Mouse (Mus musculus) CH12.LX (cell line): Measurements from ENCODE around the gene Snx9. TPM values are rescaled to one million over a fixed set of nuclear protein-coding genes. Genes with fewer than 3 reads are reported as not detected.

Experiments used
- DNase-seq: peaks from one replicate; pipeline ENCODE4 v3.0.0-alpha.2; 2013; ENCODE audit errors: extremely low read depth
- H3K27ac ChIP-seq: 2 replicates; pipeline ENCODE4 v1.5.1; 2012; ENCODE audit warnings: low read depth, mild to moderate bottlenecking, control low read depth, moderate library complexity; ENCODE audit not compliant: insufficient read depth
- H3K27me3 ChIP-seq: replicated peaks from 2 replicates; pipeline ENCODE3; 2012; ENCODE audit warnings: inconsistent platforms
- H3K36me3 ChIP-seq, 2 experiments: replicated peaks in 1 of 2; 2 replicates each; pipeline versions ENCODE3 to v1.6.1; 2012; ENCODE audit warnings: inconsistent platforms in 1 of 2, low read length in 1 of 2, mild to moderate bottlenecking in 1 of 2, mixed read lengths in 1 of 2, moderate library complexity in 1 of 2; ENCODE audit not compliant: control insufficient read depth in 1 of 2, insufficient read depth in 1 of 2
- H3K4me1 ChIP-seq, 2 experiments: 2 replicates each; pipeline ENCODE4 v1.6.1; 2012; ENCODE audit warnings: inconsistent platforms in 1 of 2, moderate library complexity in 1 of 2; ENCODE audit not compliant: insufficient read depth in 2 of 2, control insufficient read depth in 1 of 2
- H3K4me2 ChIP-seq: 2 replicates; pipeline ENCODE4 v1.6.1; 2012; ENCODE audit warnings: low read depth, mild to moderate bottlenecking, control low read depth; ENCODE audit not compliant: poor library complexity, insufficient read depth, severe bottlenecking
- H3K4me3 ChIP-seq, 3 experiments: fragments of 150-350 bp in 1 of 3; sonication (generic) in 1 of 3; replicated peaks in 1 of 3; 2 replicates each; pipeline versions ENCODE3 to v1.5.1; 2011 to 2012; ENCODE audit warnings: low read depth in 2 of 3, low read length in 2 of 3, mild to moderate bottlenecking in 2 of 3, moderate library complexity in 2 of 3, control low read depth in 1 of 3, improper control_type of control experiment in 1 of 3, inconsistent platforms in 1 of 3, mixed read lengths in 1 of 3; ENCODE audit not compliant: poor library complexity in 1 of 3
- H3K79me2 ChIP-seq: replicated peaks from 2 replicates; pipeline ENCODE4 v1.6.1; 2012; ENCODE audit warnings: mild to moderate bottlenecking, moderate library complexity; ENCODE audit not compliant: control insufficient read depth, poor library complexity, insufficient read depth, severe bottlenecking; ENCODE audit errors: extremely low read depth
- H3K9ac ChIP-seq: 2 replicates; pipeline ENCODE4 v1.6.1; 2012; ENCODE audit warnings: low read depth, mild to moderate bottlenecking, control low read depth, moderate library complexity; ENCODE audit not compliant: insufficient read depth
- H3K9me3 ChIP-seq: replicated peaks from 2 replicates; pipeline ENCODE3; 2012; ENCODE audit warnings: low read length, inconsistent platforms, mixed read lengths
- BHLHE40 ChIP-seq: IDR thresholded peaks from 2 replicates; pipeline ENCODE4 v1.6.1; 2011; ENCODE audit warnings: mild to moderate bottlenecking, low read depth, low read length, improper control_type of control experiment
- CHD1 ChIP-seq: IDR thresholded peaks from 2 replicates; pipeline ENCODE4 v1.6.1; 2012; ENCODE audit warnings: low read depth, low read length, improper control_type of control experiment, inconsistent platforms
- CTCF ChIP-seq, 2 experiments: IDR thresholded peaks in 1 of 2; conservative IDR thresholded peaks in 1 of 2; 2 replicates each; pipeline ENCODE4 v1.5.1; 2011 to 2012; ENCODE audit warnings: low read depth in 2 of 2, low read length in 2 of 2, improper control_type of control experiment in 1 of 2, inconsistent platforms in 1 of 2, mild to moderate bottlenecking in 1 of 2, moderate library complexity in 1 of 2
- E2F4 ChIP-seq: IDR thresholded peaks from 2 replicates; pipeline ENCODE4 v1.6.1; 2011; ENCODE audit warnings: low read depth, low read length, improper control_type of control experiment; ENCODE audit not compliant: insufficient replicate concordance
- ELF1 ChIP-seq: IDR thresholded peaks from 2 replicates; pipeline ENCODE4 v1.6.1; 2014; ENCODE audit warnings: low read depth, mild to moderate bottlenecking, inconsistent platforms, low read length, improper control_type of control experiment
- EP300 ChIP-seq: IDR thresholded peaks from 2 replicates; pipeline ENCODE4 v1.6.1; 2011; ENCODE audit warnings: low read length, improper control_type of control experiment
- GABPA ChIP-seq: IDR thresholded peaks from 2 replicates; pipeline ENCODE4 v1.6.1; 2012; ENCODE audit warnings: low read depth, low read length, improper control_type of control experiment, inconsistent platforms; ENCODE audit not compliant: insufficient replicate concordance
- HCFC1 ChIP-seq: IDR thresholded peaks from 2 replicates; pipeline ENCODE4 v1.6.1; 2012; ENCODE audit warnings: low read depth, mild to moderate bottlenecking, inconsistent platforms, low read length, improper control_type of control experiment
- JUN ChIP-seq: IDR thresholded peaks from 2 replicates; pipeline ENCODE4 v1.6.1; 2011; ENCODE audit warnings: low read depth, mild to moderate bottlenecking, low read length, improper control_type of control experiment, moderate library complexity; ENCODE audit not compliant: insufficient read depth
- JUND ChIP-seq: conservative IDR thresholded peaks from 2 replicates; pipeline ENCODE4 v1.6.1; 2011; ENCODE audit warnings: low read depth, low read length, improper control_type of control experiment
- MXI1 ChIP-seq: IDR thresholded peaks from 2 replicates; pipeline ENCODE4 v1.6.1; 2011; ENCODE audit warnings: mild to moderate bottlenecking, low read depth, low read length, improper control_type of control experiment
- NRF1 ChIP-seq: IDR thresholded peaks from 2 replicates; pipeline ENCODE4 v1.6.1; 2014; ENCODE audit warnings: low read depth, mild to moderate bottlenecking, inconsistent platforms, low read length, improper control_type of control experiment, moderate library complexity
- PAX5 ChIP-seq: IDR thresholded peaks from 2 replicates; pipeline ENCODE4 v1.6.1; 2012; ENCODE audit warnings: low read length, inconsistent platforms, mixed read lengths
- POLR2A ChIP-seq: IDR thresholded peaks from 2 replicates; pipeline ENCODE4 v1.6.1; 2011; ENCODE audit warnings: low read depth, mild to moderate bottlenecking, improper control_type of control experiment, low read length
- RAD21 ChIP-seq: IDR thresholded peaks from 2 replicates; pipeline ENCODE4 v1.6.1; 2011; ENCODE audit warnings: low read depth, mild to moderate bottlenecking, low read length, improper control_type of control experiment, moderate library complexity
- RCOR1 ChIP-seq: conservative IDR thresholded peaks from 2 replicates; pipeline ENCODE4 v1.6.1; 2012; ENCODE audit warnings: low read depth, mild to moderate bottlenecking, inconsistent platforms, low read length, improper control_type of control experiment
- SIN3A ChIP-seq: IDR thresholded peaks from 2 replicates; pipeline ENCODE4 v1.6.1; 2012; ENCODE audit warnings: low read length, improper control_type of control experiment, inconsistent platforms
- TBP ChIP-seq: conservative IDR thresholded peaks from 2 replicates; pipeline ENCODE4 v1.6.1; 2011; ENCODE audit warnings: low read depth, low read length, improper control_type of control experiment
- USF1 ChIP-seq: IDR thresholded peaks from 2 replicates; pipeline ENCODE4 v1.6.1; 2014; ENCODE audit warnings: low read depth, mild to moderate bottlenecking, inconsistent platforms, low read length, improper control_type of control experiment
- USF2 ChIP-seq: conservative IDR thresholded peaks from 2 replicates; pipeline ENCODE4 v1.6.1; 2011; ENCODE audit warnings: low read depth, low read length, improper control_type of control experiment
- ZKSCAN1 ChIP-seq: IDR thresholded peaks from 2 replicates; pipeline ENCODE4 v1.6.1; 2012; ENCODE audit warnings: low read depth, inconsistent platforms, low read length, improper control_type of control experiment, borderline replicate concordance
- ZNF384 ChIP-seq: IDR thresholded peaks from 2 replicates; pipeline ENCODE4 v1.6.1; 2012; ENCODE audit warnings: low read depth, low read length, improper control_type of control experiment, inconsistent platforms
- dilution Hi-C: fragments of 300-500 bp; cut with MboI; formaldehyde crosslinking; loops from 2 replicates; pipeline ENCODE4 v1.14.3; 2020; ENCODE audit warnings: low sequenced_read_pairs; ENCODE audit not compliant: extremely low pct_unique_long_range_greater_than_20kb, extremely low pct_ligation_motif_present
- in situ Hi-C: fragments of 300-500 bp; cut with MboI; formaldehyde crosslinking; loops from 3 replicates; pipeline ENCODE4 v1.14.3; 2019; ENCODE audit warnings: low sequenced_read_pairs, low pct_ligation_motif_present, low pct_unique_long_range_greater_than_20kb, mixed read lengths
- polyA plus RNA-seq: library from polyadenylated mRNA; unstranded; fragments of >175 nt; gene quantifications from 2 replicates; pipeline ENCODE4 v1.2.1, GENCODE M21; 2012; ENCODE audit warnings: low read depth; ENCODE audit not compliant: insufficient read length
- total RNA-seq, 2 experiments: library from RNA; depleted of rRNA; stranded (reverse); fragments of 300-350 nt in 1 of 2; fragments of >200 nt in 1 of 2; gene quantifications; 2 replicates each; pipeline ENCODE4 v1.2.3; 2012 to 2014

Snx9 gene
- total and polyA plus RNA-seq, 3 experiments = 16.3 to 26.3 (median 17.1) TPM

DNA sequence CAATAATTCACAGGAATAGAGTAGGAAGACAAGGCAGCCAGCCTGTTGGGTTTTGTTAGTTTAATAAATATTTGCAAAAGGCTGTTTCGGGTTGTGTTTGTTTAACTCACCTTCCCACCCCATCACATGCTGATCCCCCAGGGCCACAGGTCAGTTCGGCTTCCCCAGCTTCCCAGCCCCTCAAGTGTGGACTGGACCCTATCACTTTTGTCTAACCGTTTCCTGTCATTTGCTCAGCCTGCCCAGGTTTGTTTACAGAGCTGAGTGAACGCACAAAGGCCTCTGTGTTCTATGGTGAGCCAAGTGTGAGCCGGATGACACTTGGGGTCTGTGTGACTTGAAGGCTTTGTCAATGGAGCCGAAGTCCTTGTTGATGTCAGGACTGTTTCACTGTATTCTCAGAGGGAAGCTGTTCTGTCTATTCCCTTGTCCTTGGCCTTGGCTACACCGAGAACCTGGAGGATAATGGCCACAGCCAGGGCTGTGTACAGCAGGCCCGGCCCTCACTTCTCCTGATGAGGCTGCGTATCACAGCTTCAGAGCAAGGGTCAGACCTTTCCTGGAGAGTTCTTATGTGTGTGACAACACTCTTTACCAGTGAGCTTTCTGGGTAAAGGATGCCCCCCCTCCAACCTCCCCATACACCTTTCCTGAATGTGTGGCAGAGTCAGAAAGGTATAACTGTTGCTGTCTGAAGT lies 124.1 kb downstream of the Snx9 start:
- no peaks in the 10 kb centered on the region for H3K36me3 ChIP-seq
- no peak for TF ChIP-seq JUN
- no peak for TF ChIP-seq E2F4
- TF ChIP-seq TBP = no peak
- TF ChIP-seq NRF1 = no peak
- no peak for TF ChIP-seq ELF1
- TF ChIP-seq PAX5 = no peak
- no peak for TF ChIP-seq ZNF384
- H3K9me3 ChIP-seq = no peaks in the 10 kb centered on the region
- H3K4me1 ChIP-seq = peaks cover 7 to 23% of the 10 kb centered on the region in 2 experiments
- no peak overlapping the region for H3K4me2 ChIP-seq
- H3K79me2 ChIP-seq = no peaks in the 10 kb centered on the region
- H3K27ac ChIP-seq = no peak overlapping the region
- in situ Hi-C loops (no loop called here), dilution Hi-C loops (no loop called here)
- DNase-seq = no peak
- no peaks in the 10 kb centered on the region for H3K27me3 ChIP-seq
- H3K4me3 ChIP-seq = no peak overlapping the region
- H3K9ac ChIP-seq = no peak overlapping the region

DNA sequence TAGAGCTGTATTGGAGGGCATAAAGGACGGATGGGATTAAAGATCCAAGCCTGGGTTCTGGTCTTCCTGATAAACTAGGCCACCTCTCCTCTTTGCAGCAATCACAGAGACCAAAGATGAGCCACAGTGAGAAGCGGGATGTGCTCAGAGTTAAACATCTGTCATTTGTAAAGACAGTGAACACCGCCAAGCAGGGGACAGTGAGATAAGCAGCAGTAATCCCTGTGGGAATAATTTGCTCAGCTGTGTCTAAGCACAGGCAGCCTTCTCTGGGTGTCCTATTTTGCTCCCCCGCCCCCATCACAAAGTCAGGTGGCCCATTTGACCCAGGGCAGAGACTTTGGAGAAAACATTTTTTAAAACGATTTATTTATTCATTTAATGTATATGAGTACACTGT lies 125.6 kb downstream of the Snx9 start:
- H3K9me3 ChIP-seq = no peaks in the 10 kb centered on the region
- dilution Hi-C loops (no loop called here), in situ Hi-C loops (no loop called here)

DNA sequence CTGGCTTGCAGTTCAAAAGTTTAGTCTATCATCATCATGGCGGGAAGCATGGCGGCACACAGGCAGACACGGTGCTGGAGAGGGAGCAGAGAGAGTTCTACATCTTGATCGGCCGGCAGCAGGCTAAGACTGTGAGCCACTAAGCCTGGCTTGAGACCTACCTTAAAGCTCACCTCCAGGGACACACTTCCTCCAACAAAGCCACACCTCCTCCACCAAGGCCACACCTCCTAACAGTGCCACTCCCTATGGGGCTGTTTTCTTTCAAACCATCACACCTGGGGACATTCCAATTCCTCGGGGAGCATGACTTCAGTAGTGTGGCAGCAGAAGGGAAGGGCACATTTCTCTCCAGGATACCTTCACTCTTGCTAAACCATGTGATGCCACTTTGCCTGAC lies 127.4 kb downstream of the Snx9 start:
- no peak overlapping the region for H3K4me2 ChIP-seq
- no peak overlapping the region for H3K4me3 ChIP-seq
- no peak for TF ChIP-seq JUN
- TF ChIP-seq SIN3A = no peak
- no peak for TF ChIP-seq MXI1
- TF ChIP-seq ZKSCAN1 = no peak
- no peak for TF ChIP-seq RAD21
- TF ChIP-seq CHD1 = no peak
- TF ChIP-seq CTCF (conservative IDR thresholded peaks at IDR 0.05 in 1 of 2, IDR thresholded peaks at IDR 0.05 in 1 of 2; ENCODE audit: low read depth in 2 of 2, low read length in 2 of 2) = no peak
- no peak for TF ChIP-seq USF1
- no peak for TF ChIP-seq RCOR1
- TF ChIP-seq BHLHE40 = no peak
- no peak for TF ChIP-seq JUND
- TF ChIP-seq TBP = no peak
- dilution Hi-C loops (no loop called here), in situ Hi-C loops (no loop called here)
- H3K4me1 ChIP-seq = peaks cover 7 to 35% of the 10 kb centered on the region in 2 experiments
- no peak overlapping the region for H3K27ac ChIP-seq
- no peaks in the 10 kb centered on the region for H3K27me3 ChIP-seq
- H3K9me3 ChIP-seq = no peaks in the 10 kb centered on the region
- no peaks in the 10 kb centered on the region for H3K79me2 ChIP-seq
- no peaks in the 10 kb centered on the region for H3K36me3 ChIP-seq
- DNase-seq = no peak
- H3K9ac ChIP-seq = no peak overlapping the region

More for the DNA sequence above, 125.6 kb downstream of the Snx9 start:
- Histone ChIP-seq H3K4me2 (no peak overlapping the region), H3K36me3 (no peaks in the 10 kb centered on the region), H3K4me3 (no peak overlapping the region), H3K9ac (no peak overlapping the region), H3K4me1 (peaks cover 7 to 31% of the 10 kb centered on the region in 2 experiments), H3K79me2 (no peaks in the 10 kb centered on the region), H3K27me3 (no peaks in the 10 kb centered on the region), H3K27ac (no peak overlapping the region)
- no peak for TF ChIP-seq EP300
- TF ChIP-seq PAX5 = no peak
- no peak for TF ChIP-seq USF2
- TF ChIP-seq HCFC1 = no peak
- no peak for TF ChIP-seq CTCF (conservative IDR thresholded peaks at IDR 0.05 in 1 of 2, IDR thresholded peaks at IDR 0.05 in 1 of 2; ENCODE audit: low read depth in 2 of 2, low read length in 2 of 2)
- TF ChIP-seq GABPA = no peak
- no peak for TF ChIP-seq SIN3A
- no peak for TF ChIP-seq NRF1
- TF ChIP-seq USF1 = no peak
- TF ChIP-seq POLR2A = no peak
- DNase-seq = no peak
